Mouse (Mus musculus) limb, embryonic 11.5 days (tissue): Measurements from ENCODE around the gene Tlk1. TPM values are rescaled to one million over a fixed set of nuclear protein-coding genes. Genes with fewer than 3 reads are reported as not detected.

Source experiments
- ATAC-seq: fragments of 200-750 bp; cut with Nextera tagmentation; 2 replicates; pipeline ENCODE4 v1.8.0; 2017; ENCODE audit warnings: low read depth; ENCODE audit not compliant: insufficient number of reproducible peaks, low FRiP score, low TSS enrichment
- DNase-seq: peaks from one replicate; pipeline ENCODE4 v3.0.0-alpha.2; 2015; ENCODE audit warnings: low spot score
- H3K27ac ChIP-seq: fragments of 300-500 bp; sonication (generic); replicated peaks from 2 replicates; pipeline ENCODE4 v1.5.1; 2014; ENCODE audit warnings: low read depth, mild to moderate bottlenecking, low read length
- H3K27me3 ChIP-seq: fragments of 300-500 bp; sonication (generic); 2 replicates; pipeline ENCODE4 v1.6.1; 2014; ENCODE audit warnings: mild to moderate bottlenecking, low read length, mixed read lengths; ENCODE audit not compliant: control insufficient read depth, insufficient read depth
- H3K36me3 ChIP-seq: fragments of 300-500 bp; sonication (generic); 2 replicates; pipeline ENCODE4 v1.6.1; 2014; ENCODE audit warnings: mild to moderate bottlenecking, low read length, moderate library complexity, mixed read lengths; ENCODE audit not compliant: control insufficient read depth, insufficient read depth
- H3K4me1 ChIP-seq: fragments of 300-500 bp; sonication (generic); 2 replicates; pipeline ENCODE4 v1.6.1; 2014; ENCODE audit warnings: low read length, mixed read lengths; ENCODE audit not compliant: control insufficient read depth, insufficient read depth
- H3K4me2 ChIP-seq: fragments of 300-500 bp; sonication (generic); 2 replicates; pipeline ENCODE4 v1.6.1; 2014; ENCODE audit warnings: low read depth, mild to moderate bottlenecking, moderate library complexity; ENCODE audit not compliant: severe bottlenecking
- H3K4me3 ChIP-seq: fragments of 300-500 bp; sonication (generic); 2 replicates; pipeline ENCODE4 v1.5.1; 2014; ENCODE audit warnings: low read depth, low read length
- H3K9ac ChIP-seq: fragments of 300-500 bp; sonication (generic); 2 replicates; pipeline ENCODE4 v1.6.1; 2014; ENCODE audit warnings: mild to moderate bottlenecking, low read length
- H3K9me3 ChIP-seq: fragments of 300-500 bp; sonication (generic); 2 replicates; pipeline ENCODE4 v1.6.1; 2016; ENCODE audit warnings: low read length; ENCODE audit not compliant: control insufficient read depth
- WGBS: fragments of 180-500 bp; shearing (Covaris S2); extraction: QIAGEN DNeasy Blood & Tissue Kit; methylation state at CpG from one replicate; pipeline ENCODE4 v1.1.7; 2014; 5-methylcytosine and 5-hydroxymethylcytosine counted together
- polyA plus RNA-seq: library from polyadenylated mRNA; unstranded; fragments of >200 nt; fragmentation: Nextera tagmentation; extraction: Ambion mirVana; gene quantifications from 2 replicates; pipeline ENCODE4 v1.2.1, GENCODE M21; 2014

Gene Tlk1
- polyA plus RNA-seq, 1 experiment from 2014 or later: 40.4 TPM

- Histone ChIP-seq H3K4me1 (no peaks in the 10 kb centered on the region), H3K27me3 (no peaks in the 10 kb centered on the region), H3K27ac (no peak overlapping the region), H3K4me3 (no peak overlapping the region), H3K9me3 (no peaks in the 10 kb centered on the region), H3K4me2 (no peak overlapping the region), H3K9ac (no peak overlapping the region), H3K36me3 (no peaks in the 10 kb centered on the region)
- DNase-seq: no peak
- over 99% methylated on average over 4 of the region's 4 CpGs for WGBS
- no peak for ATAC-seq
Measured at GRCm38 (mm10) chr2:70859740-70860139, 34.2 kb upstream of the Tlk1 start.

GRCm38 (mm10) chr2:70856971-70857370 is 31.4 kb upstream of the Tlk1 start:
- Histone ChIP-seq H3K4me1 (no peaks in the 10 kb centered on the region), H3K36me3 (no peaks in the 10 kb centered on the region), H3K4me2 (no peak overlapping the region), H3K9ac (no peak overlapping the region), H3K4me3 (no peak overlapping the region), H3K9me3 (no peaks in the 10 kb centered on the region), H3K27ac (no peak overlapping the region), H3K27me3 (no peaks in the 10 kb centered on the region)
- DNase-seq (no peak), ATAC-seq (no peak)
- 81% methylated on average over 3 of the region's 3 CpGs for WGBS

- ATAC-seq: no peak
- Histone ChIP-seq H3K4me3 (no peak overlapping the region), H3K27me3 (no peaks in the 10 kb centered on the region), H3K9me3 (no peaks in the 10 kb centered on the region), H3K27ac (no peak overlapping the region), H3K9ac (no peak overlapping the region), H3K4me2 (no peak overlapping the region), H3K36me3 (no peaks in the 10 kb centered on the region), H3K4me1 (no peaks in the 10 kb centered on the region)
- no peak for DNase-seq
- WGBS: 93% methylated on average over 8 of the region's 8 CpGs
Measured at GRCm38 (mm10) chr2:70854231-70854888, 28.8 kb upstream of the Tlk1 start.

- no peak for ATAC-seq
- Histone ChIP-seq H3K27me3 (no peaks in the 10 kb centered on the region), H3K4me1 (no peaks in the 10 kb centered on the region), H3K9ac (no peak overlapping the region), H3K4me2 (no peak overlapping the region), H3K4me3 (no peak overlapping the region), H3K27ac (no peak overlapping the region), H3K36me3 (no peaks in the 10 kb centered on the region), H3K9me3 (no peaks in the 10 kb centered on the region)
- no peak for DNase-seq
- 64% methylated on average over 7 of the region's 7 CpGs for WGBS
Measured at GRCm38 (mm10) chr2:70853329-70853728, 27.8 kb upstream of the Tlk1 start.

GRCm38 (mm10) chr2:70852796-70853221 is 27.3 kb upstream of the Tlk1 start:
- no peak overlapping the region for H3K27ac ChIP-seq
- DNase-seq: no peak
- no peak overlapping the region for H3K4me2 ChIP-seq
- H3K9ac ChIP-seq: no peak overlapping the region
- H3K36me3 ChIP-seq: no peaks in the 10 kb centered on the region
- no peak overlapping the region for H3K4me3 ChIP-seq
- H3K27me3 ChIP-seq: no peaks in the 10 kb centered on the region
- H3K9me3 ChIP-seq: no peaks in the 10 kb centered on the region
- ATAC-seq: no peak
- WGBS: 60% methylated on average over 11 of the region's 11 CpGs
- H3K4me1 ChIP-seq: no peaks in the 10 kb centered on the region

- ATAC-seq (no peak), DNase-seq (no peak)
- Histone ChIP-seq H3K9me3 (no peaks in the 10 kb centered on the region), H3K36me3 (no peaks in the 10 kb centered on the region), H3K27ac (no peak overlapping the region), H3K4me1 (no peaks in the 10 kb centered on the region), H3K4me2 (no peak overlapping the region), H3K9ac (no peak overlapping the region), H3K4me3 (no peak overlapping the region), H3K27me3 (no peaks in the 10 kb centered on the region)
- WGBS: 81% methylated on average over 8 of the region's 8 CpGs
Measured at GRCm38 (mm10) chr2:70852186-70852795, 26.8 kb upstream of the Tlk1 start.

- 86% methylated on average over 2 of the region's 2 CpGs for whole genome bisulfite sequencing
- DNase-seq (no peak), ATAC-seq (no peak)
- Histone ChIP-seq H3K9ac (no peak overlapping the region), H3K4me1 (no peaks in the 10 kb centered on the region), H3K36me3 (no peaks in the 10 kb centered on the region), H3K4me3 (no peak overlapping the region), H3K27me3 (no peaks in the 10 kb centered on the region), H3K4me2 (no peak overlapping the region), H3K27ac (no peak overlapping the region), H3K9me3 (no peaks in the 10 kb centered on the region)
Measured at GRCm38 (mm10) chr2:70845871-70846270, 20.3 kb upstream of the Tlk1 start.

GRCm38 (mm10) chr2:70844694-70845395 is 19.3 kb upstream of the Tlk1 start:
- DNase-seq (no peak), ATAC-seq (no peak)
- H3K9me3 ChIP-seq: no peaks in the 10 kb centered on the region
- no peaks in the 10 kb centered on the region for H3K36me3 ChIP-seq
- 81% methylated on average over 9 of the region's 9 CpGs for WGBS
- no peak overlapping the region for H3K4me3 ChIP-seq
- H3K4me2 ChIP-seq: no peak overlapping the region
- H3K27me3 ChIP-seq: no peaks in the 10 kb centered on the region
- no peak overlapping the region for H3K9ac ChIP-seq
- no peak overlapping the region for H3K27ac ChIP-seq
- H3K4me1 ChIP-seq: no peaks in the 10 kb centered on the region
